Mouse (Mus musculus) MEL (cell line): ENCODE measurements around the gene Lgi4. TPM values are rescaled to one million over a fixed set of nuclear protein-coding genes. Genes with fewer than 3 reads are reported as not detected.

Experiments
- DNase-seq: peaks from one replicate; pipeline ENCODE4 v3.0.0; 2011; ENCODE audit warnings: low read depth, low spot score
- H3K27ac ChIP-seq: 2 replicates; pipeline ENCODE4 v1.5.1; 2012; ENCODE audit warnings: low read depth, mild to moderate bottlenecking, control low read depth, low read length, moderate library complexity; ENCODE audit not compliant: control insufficient read depth
- H3K27me3 ChIP-seq, 2 experiments: fragments of 150-350 bp in 1 of 2; sonication (generic) in 1 of 2; 2 replicates each; pipeline ENCODE4 v1.6.1; 2012; ENCODE audit warnings: low read length in 2 of 2, mild to moderate bottlenecking in 2 of 2, improper control_type of control experiment in 1 of 2, moderate library complexity in 1 of 2; ENCODE audit not compliant: insufficient read depth in 2 of 2, control insufficient read depth in 1 of 2
- H3K36me3 ChIP-seq, 2 experiments: 2 replicates each; pipeline ENCODE4 v1.6.1; 2012 to 2014; ENCODE audit warnings: low read length in 2 of 2, improper control_type of control experiment in 1 of 2, inconsistent platforms in 1 of 2, mild to moderate bottlenecking in 1 of 2; ENCODE audit not compliant: insufficient read depth in 2 of 2, control insufficient read depth in 1 of 2
- H3K4me1 ChIP-seq, 2 experiments: fragments of 150-350 bp in 1 of 2; sonication (generic) in 1 of 2; 2 replicates each; pipeline ENCODE4 v1.6.1; 2012; ENCODE audit warnings: low read length in 2 of 2, improper control_type of control experiment in 1 of 2, mild to moderate bottlenecking in 1 of 2; ENCODE audit not compliant: insufficient read depth in 2 of 2, control insufficient read depth in 1 of 2
- H3K4me3 ChIP-seq, 2 experiments: fragments of 150-350 bp in 1 of 2; sonication (generic) in 1 of 2; 2 replicates each; pipeline ENCODE4 v1.5.1; 2012; ENCODE audit warnings: low read depth in 2 of 2, low read length in 2 of 2, mild to moderate bottlenecking in 2 of 2, moderate library complexity in 2 of 2, control low read depth in 1 of 2, improper control_type of control experiment in 1 of 2; ENCODE audit not compliant: control insufficient read depth in 1 of 2, insufficient read depth in 1 of 2
- H3K79me2 ChIP-seq: 2 replicates; pipeline ENCODE4 v1.6.1; 2012; ENCODE audit warnings: mild to moderate bottlenecking, low read length, moderate library complexity; ENCODE audit not compliant: control insufficient read depth, poor library complexity, insufficient read depth
- H3K9ac ChIP-seq: 2 replicates; pipeline ENCODE4 v1.6.1; 2012; ENCODE audit warnings: low read depth, mild to moderate bottlenecking, control low read depth, low read length, moderate library complexity; ENCODE audit not compliant: control insufficient read depth, poor library complexity, severe bottlenecking
- H3K9me3 ChIP-seq: fragments of 150-350 bp; sonication (generic); replicated peaks from 2 replicates; pipeline ENCODE4 v1.6.1; 2012; ENCODE audit warnings: mild to moderate bottlenecking, low read length, improper control_type of control experiment, moderate library complexity; ENCODE audit not compliant: insufficient read depth
- BHLHE40 ChIP-seq: IDR thresholded peaks from 2 replicates; pipeline ENCODE4 v1.6.1; 2012; ENCODE audit warnings: low read depth, mild to moderate bottlenecking, inconsistent platforms, low read length, improper control_type of control experiment, borderline replicate concordance
- CHD1 ChIP-seq: IDR thresholded peaks from 2 replicates; pipeline ENCODE4 v1.6.1; 2012; ENCODE audit warnings: low read depth, mild to moderate bottlenecking, inconsistent platforms, low read length, improper control_type of control experiment
- CHD2 ChIP-seq: IDR thresholded peaks from 2 replicates; pipeline ENCODE4 v1.6.1; 2011; ENCODE audit warnings: low read length, improper control_type of control experiment
- CTCF ChIP-seq, 3 experiments: IDR thresholded peaks in 2 of 3; conservative IDR thresholded peaks in 1 of 3; 2 replicates each; pipeline ENCODE4 v1.5.1; 2011 to 2012; ENCODE audit warnings: low read length in 3 of 3, low read depth in 2 of 3, mild to moderate bottlenecking in 2 of 3, improper control_type of control experiment in 1 of 3, inconsistent platforms in 1 of 3, mixed read lengths in 1 of 3, moderate library complexity in 1 of 3; ENCODE audit not compliant: control insufficient read depth in 1 of 3, insufficient read depth in 1 of 3, poor library complexity in 1 of 3, severe bottlenecking in 1 of 3
- E2F4 ChIP-seq: IDR thresholded peaks from 2 replicates; pipeline ENCODE4 v1.6.1; 2011; ENCODE audit warnings: low read depth, low read length, improper control_type of control experiment, borderline replicate concordance
- EP300 ChIP-seq, 2 experiments: IDR thresholded peaks; 2 replicates each; pipeline ENCODE4 v1.6.1; 2011; ENCODE audit warnings: improper control_type of control experiment in 2 of 2, low read length in 2 of 2, low read depth in 1 of 2, mild to moderate bottlenecking in 1 of 2
- GATA1 ChIP-seq: IDR thresholded peaks from 2 replicates; pipeline ENCODE4 v1.6.1; 2011; ENCODE audit warnings: low read depth, low read length, improper control_type of control experiment
- JUND ChIP-seq: IDR thresholded peaks from 2 replicates; pipeline ENCODE4 v1.6.1; 2011; ENCODE audit warnings: low read depth, mild to moderate bottlenecking, improper control_type of control experiment, low read length
- MEF2A ChIP-seq: IDR thresholded peaks from 2 replicates; pipeline ENCODE4 v1.6.1; 2014; ENCODE audit warnings: low read depth, mild to moderate bottlenecking, inconsistent platforms, low read length, improper control_type of control experiment; ENCODE audit not compliant: poor library complexity, insufficient replicate concordance, severe bottlenecking; ENCODE audit errors: extremely low read depth
- NRF1 ChIP-seq: IDR thresholded peaks from 2 replicates; pipeline ENCODE4 v1.6.1; 2014; ENCODE audit warnings: low read depth, mild to moderate bottlenecking, inconsistent platforms, low read length, improper control_type of control experiment, moderate library complexity; ENCODE audit not compliant: poor library complexity, insufficient read depth, severe bottlenecking
- POLR2A ChIP-seq, 2 experiments: IDR thresholded peaks; 2 replicates each; pipeline ENCODE4 v1.6.1; 2011 to 2012; ENCODE audit warnings: low read length in 2 of 2, mild to moderate bottlenecking in 2 of 2, control low read depth in 1 of 2, improper control_type of control experiment in 1 of 2, low read depth in 1 of 2, moderate library complexity in 1 of 2; ENCODE audit not compliant: control insufficient read depth in 1 of 2, insufficient read depth in 1 of 2, poor library complexity in 1 of 2
- POLR2AphosphoS2 ChIP-seq: IDR thresholded peaks from 2 replicates; pipeline ENCODE4 v1.6.1; 2011; ENCODE audit warnings: low read length, improper control_type of control experiment
- POLR2AphosphoS5 ChIP-seq: IDR thresholded peaks from 2 replicates; pipeline ENCODE4 v1.6.1; 2012; ENCODE audit warnings: low read depth, borderline replicate concordance, mild to moderate bottlenecking, inconsistent platforms, low read length, moderate library complexity, mixed read lengths
- RAD21 ChIP-seq: IDR thresholded peaks from 2 replicates; pipeline ENCODE4 v1.6.1; 2011; ENCODE audit warnings: mild to moderate bottlenecking, low read depth, low read length, improper control_type of control experiment
- RCOR1 ChIP-seq: IDR thresholded peaks from 2 replicates; pipeline ENCODE4 v1.6.1; 2012; ENCODE audit warnings: low read depth, mild to moderate bottlenecking, inconsistent platforms, low read length, improper control_type of control experiment
- SMC3 ChIP-seq: IDR thresholded peaks from 2 replicates; pipeline ENCODE4 v1.6.1; 2011; ENCODE audit warnings: low read depth, low read length, improper control_type of control experiment
- TBP ChIP-seq: IDR thresholded peaks from 2 replicates; pipeline ENCODE4 v1.8.0; 2011; ENCODE audit warnings: low read depth, low read length, improper control_type of control experiment
- TCF12 ChIP-seq: IDR thresholded peaks from 2 replicates; pipeline ENCODE4 v1.6.1; 2014; ENCODE audit warnings: low read depth, mild to moderate bottlenecking, inconsistent platforms, low read length, improper control_type of control experiment, moderate library complexity
- USF1 ChIP-seq: IDR thresholded peaks from 2 replicates; pipeline ENCODE4 v1.6.1; 2014; ENCODE audit warnings: low read depth, mild to moderate bottlenecking, inconsistent platforms, low read length, improper control_type of control experiment, moderate library complexity
- ZC3H11A ChIP-seq: IDR thresholded peaks from 2 replicates; pipeline ENCODE4 v1.6.1; 2012; ENCODE audit warnings: low read depth, mild to moderate bottlenecking, inconsistent platforms, low read length, improper control_type of control experiment
- ZKSCAN1 ChIP-seq: IDR thresholded peaks from 2 replicates; pipeline ENCODE4 v1.6.1; 2012; ENCODE audit warnings: low read depth, mild to moderate bottlenecking, inconsistent platforms, low read length, improper control_type of control experiment, moderate library complexity
- ZMIZ1 ChIP-seq: IDR thresholded peaks from 2 replicates; pipeline ENCODE4 v1.6.1; 2012; ENCODE audit warnings: low read depth, mild to moderate bottlenecking, inconsistent platforms, low read length, improper control_type of control experiment, moderate library complexity
- polyA plus RNA-seq, 2 experiments: library from polyadenylated mRNA; stranded (reverse) in 1 of 2; unstranded in 1 of 2; fragments of >175 nt in 1 of 2; fragments of >200 nt in 1 of 2; gene quantifications; 2 replicates each; pipeline versions ENCODE4 v1.2.1 to v1.2.4; 2012; ENCODE audit warnings: low replicate concordance in 2 of 2, low read depth in 1 of 2; ENCODE audit not compliant: insufficient read length in 2 of 2, insufficient read depth in 1 of 2, missing spikeins in 1 of 2
- total RNA-seq: library from RNA; depleted of rRNA; stranded (reverse); fragments of 300-350 nt; gene quantifications from 2 replicates; pipeline ENCODE4 v1.2.3, GENCODE M21; 2012; rRNA removed

Gene Lgi4
- total RNA-seq (not detected in 2 replicates), polyA plus RNA-seq (not detected)

- no peaks in the 10 kb centered on the region for H3K9me3 ChIP-seq
- no peak within 1 kb of the TSS for H3K9ac ChIP-seq
- H3K36me3 ChIP-seq = no peaks in the 10 kb centered on the region
- no peaks in the 10 kb centered on the region for H3K79me2 ChIP-seq
- TF ChIP-seq SMC3 (peak; percentile 85), TBP (no peak), CTCF (IDR thresholded peaks at IDR 0.05 in 2 of 3, conservative IDR thresholded peaks at IDR 0.05 in 1 of 3; ENCODE audit: control insufficient read depth in 1 of 3, insufficient read depth in 1 of 3, low read depth in 2 of 3, low read length in 3 of 3, poor library complexity in 1 of 3, severe bottlenecking in 1 of 3) (peak; percentile 88 to 96 (median 89)), ZC3H11A (peak; percentile 63), CHD1 (no peak), RAD21 (peak; percentile 65)
- H3K27me3 ChIP-seq = no peaks in the 10 kb centered on the region
- no peaks in the 10 kb centered on the region for H3K4me1 ChIP-seq
- DNase-seq = peak; percentile 67
- no peak within 1 kb of the TSS for H3K27ac ChIP-seq
- H3K4me3 ChIP-seq = no peak within 1 kb of the TSS
Observed at GRCm38 (mm10) chr7:31059108-31059507, at the start of gene Lgi4. TSS of gene Lgi4 (plus strand) at chr7:31059342.

GRCm38 (mm10) chr7:31012971-31013370 is 46.2 kb upstream of the Lgi4 start:
- no peak for TF ChIP-seq EP300 (IDR thresholded peaks at IDR 0.05; ENCODE audit: low read depth in 1 of 2, low read length in 2 of 2)
- no peak for TF ChIP-seq TCF12
- TF ChIP-seq RAD21 = no peak
- no peak for TF ChIP-seq ZMIZ1
- TF ChIP-seq RCOR1 = no peak
- no peak for TF ChIP-seq CHD2
- no peak for TF ChIP-seq JUND
- Histone ChIP-seq H3K27ac (no peak overlapping the region), H3K4me3 (no peak overlapping the region), H3K36me3 (peaks cover 0 to 2% of the 10 kb centered on the region in 2 experiments; a peak in 1 of 4 replicates), H3K79me2 (no peaks in the 10 kb centered on the region), H3K9ac (no peak overlapping the region), H3K4me1 (peaks cover 0 to 15% of the 10 kb centered on the region in 2 experiments; a peak in 2 of 4 replicates), H3K9me3 (no peaks in the 10 kb centered on the region), H3K27me3 (no peaks in the 10 kb centered on the region)
- no peak for DNase-seq

DNA sequence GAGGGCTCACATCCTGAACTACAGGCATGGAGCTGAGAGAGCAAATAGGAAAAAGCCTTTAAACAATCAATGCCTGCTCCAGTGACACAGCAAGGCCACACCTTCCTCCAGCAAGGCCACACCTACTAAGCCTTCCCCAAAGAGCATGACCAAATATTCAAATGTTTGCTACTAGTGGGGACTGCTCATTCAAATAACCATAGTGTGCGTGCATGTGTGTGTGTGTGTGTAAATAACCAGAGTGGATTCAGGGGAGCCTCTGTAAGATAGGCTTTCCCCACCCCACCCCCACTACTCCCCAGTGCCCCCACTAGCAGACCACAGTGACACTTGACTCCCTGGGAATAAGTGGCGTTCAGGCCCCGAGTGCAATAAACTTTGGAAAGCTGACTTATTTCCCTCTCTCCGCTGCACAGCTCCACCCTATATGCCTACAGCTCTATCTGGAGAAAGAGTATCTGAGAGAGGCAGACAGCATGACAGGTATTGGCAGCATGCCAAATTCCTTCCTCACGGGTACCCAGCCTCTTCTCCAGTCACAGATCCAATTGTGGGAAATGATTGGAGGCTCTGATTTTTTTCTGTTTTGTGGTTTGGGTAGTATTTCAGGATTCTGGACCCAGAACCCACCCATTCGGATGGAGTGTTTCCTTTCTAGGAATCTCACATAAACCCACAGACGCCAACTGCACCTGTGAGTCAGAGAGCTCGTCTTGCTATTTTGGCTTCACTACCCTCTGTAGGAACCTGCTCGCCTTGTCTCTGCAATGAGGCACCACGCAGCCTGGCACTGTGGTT is 41.8 kb upstream of the Lgi4 start:
- Histone ChIP-seq H3K9ac (no peak overlapping the region), H3K79me2 (no peaks in the 10 kb centered on the region), H3K9me3 (no peaks in the 10 kb centered on the region), H3K4me3 (no peak overlapping the region), H3K36me3 (no peaks in the 10 kb centered on the region; a peak in 1 of 4 replicates), H3K4me1 (peaks cover 0 to 7% of the 10 kb centered on the region in 2 experiments; a peak in 2 of 4 replicates), H3K27me3 (no peaks in the 10 kb centered on the region; a peak in 1 of 4 replicates), H3K27ac (no peak overlapping the region)
- peak; percentile 73 for DNase-seq
- no peak for TF ChIP-seq POLR2A (IDR thresholded peaks at IDR 0.05; ENCODE audit: control insufficient read depth in 1 of 2, insufficient read depth in 1 of 2, low read depth in 1 of 2, low read length in 2 of 2, poor library complexity in 1 of 2)
- no peak for TF ChIP-seq CTCF (IDR thresholded peaks at IDR 0.05 in 2 of 3, conservative IDR thresholded peaks at IDR 0.05 in 1 of 3; ENCODE audit: control insufficient read depth in 1 of 3, insufficient read depth in 1 of 3, low read depth in 2 of 3, low read length in 3 of 3, poor library complexity in 1 of 3, severe bottlenecking in 1 of 3)
- no peak for TF ChIP-seq ZKSCAN1
- TF ChIP-seq MEF2A = no peak
- peak; percentile 85 for TF ChIP-seq RCOR1
- 0 out of 2 replicates have a peak, but pooled peaks have one; percentile 27 for TF ChIP-seq TCF12
- no peak for TF ChIP-seq BHLHE40
- no peak for TF ChIP-seq E2F4
- no peak for TF ChIP-seq JUND
- TF ChIP-seq USF1 = no peak
- TF ChIP-seq GATA1 = peak; percentile 41
- TF ChIP-seq POLR2AphosphoS2 = no peak
- no peak for TF ChIP-seq SMC3
- TF ChIP-seq POLR2AphosphoS5 = no peak
- no peak for TF ChIP-seq CHD2
- no peak for TF ChIP-seq NRF1
